Mouse (Mus musculus) stomach, adult 2 months (tissue): Measurements from ENCODE around the gene Abhd6. TPM values are rescaled to one million over a fixed set of nuclear protein-coding genes. Genes with fewer than 3 reads are reported as not detected.

Source experiments
- polyA plus RNA-seq: library from polyadenylated mRNA; depleted of rRNA; stranded (reverse); fragments of >200 nt; gene quantifications from 2 replicates; pipeline ENCODE4 v1.2.3, GENCODE M21; 2012; rRNA removed

Abhd6 gene
- 14.6 and 15.5 TPM in 2 replicates for polyA plus RNA-seq

DNA sequence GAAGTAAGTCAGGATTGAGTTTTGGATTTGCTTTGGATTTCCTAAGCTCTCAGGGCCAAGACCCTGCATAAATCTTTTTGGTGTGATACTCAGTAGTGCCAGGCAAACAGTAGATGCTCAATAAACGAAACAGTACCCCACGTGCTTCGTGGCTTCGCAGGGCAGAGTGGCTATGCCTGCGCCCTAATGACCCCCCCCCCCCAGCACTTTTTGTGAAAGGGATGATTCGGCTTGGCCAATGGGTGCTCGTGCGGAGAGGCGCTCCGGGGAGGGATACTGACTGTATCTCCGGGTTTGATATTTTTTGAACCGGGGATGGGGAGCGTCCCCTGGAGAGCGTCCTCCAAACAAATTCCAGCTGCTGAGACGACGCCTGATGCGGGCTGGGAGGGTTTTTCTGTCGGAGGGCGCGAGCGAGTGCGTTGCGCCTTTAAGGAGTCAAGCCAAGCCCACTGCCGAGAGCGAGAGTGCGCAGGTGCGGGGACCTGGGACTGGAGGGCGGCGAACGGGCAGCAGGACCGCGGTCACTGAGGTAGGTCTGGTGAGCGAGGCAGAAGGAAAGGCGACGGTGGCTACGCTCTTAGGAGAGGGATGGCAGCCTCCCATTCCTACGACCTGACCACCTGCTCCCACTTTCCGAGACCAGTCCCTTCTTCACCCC, at the start of gene Abhd6:
Gene Abhd6, plus strand, starts transcription at position 471 of the 661 bp plus-strand sequence.

GRCm38 (mm10) chr14:7957049-7957448, 45.7 kb upstream of the Abhd6 start, which contains the start of gene Gm45521:
Gm45521 (plus strand) TSS chr14:7957288.

DNA sequence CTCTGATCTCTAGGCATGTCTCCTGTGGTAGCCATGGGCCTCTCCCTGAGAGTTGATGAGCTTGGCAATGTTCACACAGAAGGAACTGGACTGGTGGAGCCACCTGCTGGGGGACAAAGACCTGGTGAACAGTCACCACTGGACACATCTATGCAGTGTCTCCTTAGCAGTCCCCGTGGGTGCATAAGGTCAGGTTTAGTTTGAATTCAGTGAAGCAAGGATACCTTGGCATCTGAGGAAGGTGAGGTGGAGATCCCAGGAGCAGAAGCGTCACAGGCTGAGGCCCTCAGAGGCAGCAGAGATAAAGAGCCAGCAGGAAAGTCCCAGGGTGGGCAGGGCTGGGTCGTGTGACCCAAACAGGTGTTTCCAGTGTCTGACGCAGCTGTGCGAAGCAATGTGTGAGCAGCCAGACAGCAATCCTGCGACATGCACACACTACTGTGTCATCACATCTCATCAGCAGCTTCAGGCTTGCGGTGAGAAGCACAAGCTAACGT, 8.4 kb upstream of the Abhd6 start, which contains the start of gene Dnase1l3:
Gene Dnase1l3, minus strand, starts transcription at position 303 of the 497 bp plus-strand sequence.

DNA sequence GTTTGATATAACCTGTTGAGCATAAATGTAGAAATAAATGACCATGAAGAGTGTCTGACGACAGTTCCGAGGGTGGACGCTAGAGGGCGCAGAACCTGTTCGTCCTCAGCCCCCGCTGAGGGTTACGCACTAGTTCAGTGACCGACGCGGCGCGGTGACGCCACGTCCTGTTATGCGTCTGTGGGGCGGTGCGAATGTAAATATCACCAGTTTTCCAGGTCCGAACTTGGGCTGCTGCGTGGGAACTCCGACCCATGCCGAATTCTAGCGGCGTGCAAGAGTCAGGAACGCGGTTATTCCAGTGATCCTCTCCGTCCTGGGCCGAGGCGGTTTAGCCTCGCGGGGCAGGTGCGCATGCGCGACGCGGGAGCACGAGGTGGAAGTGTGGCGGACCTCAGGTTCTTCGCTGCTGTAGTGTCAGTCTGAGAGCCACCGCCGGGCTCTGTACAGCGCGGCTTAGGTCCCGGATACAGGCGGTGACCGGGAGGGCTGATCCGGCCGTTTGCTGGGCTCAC, 77.5 kb downstream of the Abhd6 start, which contains the start of gene Rpp14:
Gene Rpp14, plus strand, starts transcription at position 203 of the 515 bp plus-strand sequence.

GRCm38 (mm10) chr14:8097978-8098686, 95.4 kb downstream of the Abhd6 start, which contains the start of gene Pxk:
Pxk (plus strand) TSS chr14:8098211.

Other genes starting within 250 kb of the Abhd6 start
- gene Gm26661, start 211.3 kb upstream of the Abhd6 start, polyA plus RNA-seq = not detected in 2 replicates
- gene Flnb, start 184.9 kb upstream of the Abhd6 start, polyA plus RNA-seq = 11.4 and 19.7 TPM in 2 replicates
- not detected in 2 replicates for gene Gm45521, start 45.6 kb upstream of the Abhd6 start, polyA plus RNA-seq
- gene Dnase1l3, start 8.3 kb upstream of the Abhd6 start, polyA plus RNA-seq = 2.1 and 3.4 TPM in 2 replicates
- 1.1 and 1.2 TPM in 2 replicates for gene Rpp14, start 77.5 kb downstream of the Abhd6 start, polyA plus RNA-seq
- 7.9 and 14.1 TPM in 2 replicates for gene Pxk, start 95.3 kb downstream of the Abhd6 start, polyA plus RNA-seq
- gene Pdhb, start 170.1 kb downstream of the Abhd6 start, polyA plus RNA-seq = 9.6 and 12.8 TPM in 2 replicates
- gene Kctd6, start 211.2 kb downstream of the Abhd6 start, polyA plus RNA-seq = 1.6 TPM in 2 replicates